Mouse (Mus musculus) E14TG2a.4 (cell line): ENCODE results near the gene Zfp280d.

Experiments
- CTCF ChIP-seq: conservative IDR thresholded peaks from 2 replicates; pipeline ENCODE4 v1.5.1; 2014; ENCODE audit warnings: low read length
- NANOG ChIP-seq: IDR thresholded peaks from 2 replicates; pipeline ENCODE4 v1.6.1; 2014; ENCODE audit warnings: borderline replicate concordance, low read length, mixed read lengths
- POU5F1 ChIP-seq: IDR thresholded peaks from 2 replicates; pipeline ENCODE4 v1.6.1; 2014; ENCODE audit warnings: low read length, borderline replicate concordance

DNA sequence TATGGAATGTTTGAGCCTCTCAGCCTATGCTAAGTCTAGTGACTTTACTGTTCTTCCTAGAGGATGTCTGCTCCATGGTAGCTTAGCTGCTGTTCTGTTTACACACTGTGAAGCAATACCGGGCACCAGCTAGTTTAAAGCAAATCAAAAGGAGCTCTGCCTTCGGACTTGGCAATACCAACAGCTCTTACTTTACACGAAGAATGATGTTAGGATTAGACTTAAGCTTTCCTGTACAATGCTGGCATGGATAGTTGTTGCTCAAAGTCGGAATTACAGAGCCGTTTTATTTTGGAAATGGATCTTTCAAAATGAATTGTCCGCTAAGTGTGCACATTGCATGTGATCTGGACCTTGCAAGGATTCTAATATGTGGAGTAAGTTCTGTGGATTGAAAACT is 48.1 kb upstream of the Zfp280d start:
- no peak for TF ChIP-seq CTCF
- TF ChIP-seq POU5F1 = no peak
- no peak for TF ChIP-seq NANOG
